Mouse (Mus musculus) spleen, adult 2 months (tissue): ENCODE data around the gene Arhgap23.

Experiments
- CTCF ChIP-seq: fragments of 200-500 bp; IDR thresholded peaks from 2 replicates; pipeline ENCODE4 v1.5.1; 2011; ENCODE audit warnings: mild to moderate bottlenecking, inconsistent platforms; ENCODE audit not compliant: insufficient read depth, insufficient read length, insufficient replicate concordance; ENCODE audit errors: extremely low read depth
- POLR2A ChIP-seq: fragments of 200-500 bp; IDR thresholded peaks from 2 replicates; pipeline ENCODE4 v1.6.1; 2011; ENCODE audit warnings: low read depth, low read length, inconsistent platforms

GRCm38 (mm10) chr11:97447979-97448378 lies 32.6 kb downstream of the Arhgap23 start:
- TF ChIP-seq CTCF (no peak), POLR2A (no peak)
